Mouse (Mus musculus) left cerebral cortex, postnatal 36 days (tissue): ENCODE measurements at regions not wholly inside any gene's neighbourhood (a gene's known extent, or its start where the extent isn't known, plus 50 kb on each side); places are given as distances from the start of the nearest gene placed in this dataset.

Source experiments
- DNase-seq, 2 experiments: peaks; one replicate each; pipeline ENCODE4 v3.0.0; 2021 to 2022; ENCODE audit warnings: low spot score in 2 of 2, mixed read lengths in 1 of 2
- intact Hi-C: fragments of 180-260 bp; cut with DNase I; formaldehyde crosslinking; loops from one replicate; pipeline ENCODE4 v1.15.1; 2025

DNA sequence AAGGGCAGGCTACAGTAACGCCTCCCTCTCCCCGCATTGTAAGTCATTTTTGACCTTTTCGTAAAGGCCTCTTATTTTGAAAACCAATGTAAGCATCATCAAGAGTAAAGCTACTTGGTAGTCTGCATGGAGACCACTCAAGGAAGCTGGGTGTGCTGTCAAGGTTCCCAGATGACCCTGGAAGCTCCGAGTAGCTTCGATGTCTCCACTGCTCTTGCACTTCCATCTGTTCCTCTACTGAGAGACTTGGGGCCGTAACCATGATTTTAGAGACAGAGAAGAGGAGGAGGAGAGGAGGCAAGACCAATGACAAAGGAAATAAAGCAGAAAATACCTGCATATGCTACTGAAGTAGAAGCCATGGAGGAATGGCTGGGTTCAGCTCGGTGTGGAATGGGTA, 256.0 kb downstream of the Gm11361 start:
- no peak for DNase-seq
- intact Hi-C loops = no loop called here

- DNase-seq = no peak
- intact Hi-C loops = no loop called here
Measured at GRCm38 (mm10) chr13:28512573-28513334, 255.4 kb downstream of the Gm11361 start.

- DNase-seq = no peak
- intact Hi-C loops = no loop called here
Measured at GRCm38 (mm10) chr13:28508184-28508583, 250.9 kb downstream of the Gm11361 start.

DNA sequence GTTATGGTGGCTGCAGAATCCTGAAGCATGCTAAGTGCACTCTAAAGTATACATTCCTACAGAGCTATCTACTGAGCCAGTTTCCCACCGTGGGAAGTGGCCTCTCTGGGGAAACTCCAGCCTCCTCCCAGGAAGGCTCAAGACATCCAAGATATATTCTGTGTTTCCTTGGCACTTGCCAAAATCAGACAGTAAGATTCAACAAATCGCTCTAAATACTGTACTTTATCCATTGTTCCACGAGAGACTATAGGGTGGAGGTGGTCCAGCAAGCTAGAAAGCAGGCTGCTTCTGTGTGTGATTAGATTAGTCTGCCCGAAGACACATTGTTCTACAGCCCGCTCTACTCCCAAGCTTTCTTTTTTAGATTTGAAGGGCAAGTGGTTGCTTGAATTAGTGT, 250.5 kb downstream of the Gm11361 start:
- no peak for DNase-seq
- intact Hi-C loops = no loop called here

DNA sequence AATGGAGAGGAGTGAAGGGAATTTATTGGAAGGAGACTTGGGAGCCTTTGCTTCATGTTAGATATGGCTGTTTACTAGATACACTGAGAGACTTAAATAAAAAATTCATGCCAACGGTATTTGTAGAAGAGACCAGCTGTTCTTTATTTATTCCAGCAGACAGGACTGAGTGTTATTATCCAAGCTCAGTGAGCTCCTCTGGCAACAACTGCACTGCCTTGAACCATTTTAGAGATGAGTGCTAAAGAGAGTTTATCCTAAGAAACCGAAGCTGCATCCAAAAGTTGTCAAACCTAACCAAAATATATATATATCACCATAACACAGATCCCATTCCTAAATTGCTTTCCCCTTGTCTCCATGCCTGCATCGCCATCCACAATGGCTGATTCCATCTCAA, 247.0 kb downstream of the Gm11361 start:
- DNase-seq = no peak
- intact Hi-C loops = no loop called here

DNA sequence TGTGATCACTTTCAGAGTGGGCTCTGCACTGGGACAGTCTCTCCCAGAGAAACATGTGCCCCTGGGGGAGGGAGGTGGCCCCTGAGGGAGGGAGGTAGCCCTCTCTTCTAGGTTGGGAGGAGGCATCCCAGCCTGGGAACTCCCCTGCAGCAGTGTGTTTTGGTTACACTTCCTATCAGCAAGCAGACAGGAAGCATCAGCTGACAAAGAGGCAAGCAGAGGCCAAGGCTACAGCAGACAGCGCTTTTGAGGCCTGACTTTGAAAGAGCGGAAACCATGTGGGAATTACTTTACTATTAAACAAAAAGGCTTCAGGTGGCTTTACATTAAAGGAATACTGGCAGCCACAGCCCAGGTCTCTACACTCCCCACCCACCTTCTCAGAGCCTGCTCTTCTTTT, 244.8 kb downstream of the Gm11361 start:
- DNase-seq = no peak
- intact Hi-C loops = no loop called here

GRCm38 (mm10) chr13:28500697-28501096, 243.4 kb downstream of the Gm11361 start:
- DNase-seq = no peak
- intact Hi-C loops = no loop called here

GRCm38 (mm10) chr13:28497483-28497882, 240.2 kb downstream of the Gm11361 start:
- intact Hi-C loops = no loop called here

DNA sequence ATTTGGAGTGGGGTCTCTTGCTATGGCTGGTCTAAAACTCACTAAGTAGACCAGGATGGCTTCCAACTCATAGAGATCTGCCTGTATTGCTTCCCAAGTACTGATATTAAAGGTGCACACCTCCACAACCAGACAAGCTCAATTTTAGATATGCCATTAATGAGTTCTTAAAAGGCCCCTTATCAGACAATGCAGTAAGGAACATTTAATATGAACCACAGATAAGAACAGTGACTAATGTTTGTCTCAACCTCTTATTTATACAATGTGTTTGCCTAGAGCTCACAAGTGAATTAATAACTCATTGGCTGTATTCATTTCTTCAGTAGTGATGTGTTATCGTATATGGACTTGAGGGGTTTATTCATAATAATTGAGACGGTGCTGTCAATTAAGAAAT, 234.7 kb downstream of the Gm11361 start:
- no peak for DNase-seq
- intact Hi-C loops = no loop called here

More at GRCm38 (mm10) chr13:28497483-28497882, 240.2 kb downstream of the Gm11361 start:
- DNase-seq = no peak

DNA sequence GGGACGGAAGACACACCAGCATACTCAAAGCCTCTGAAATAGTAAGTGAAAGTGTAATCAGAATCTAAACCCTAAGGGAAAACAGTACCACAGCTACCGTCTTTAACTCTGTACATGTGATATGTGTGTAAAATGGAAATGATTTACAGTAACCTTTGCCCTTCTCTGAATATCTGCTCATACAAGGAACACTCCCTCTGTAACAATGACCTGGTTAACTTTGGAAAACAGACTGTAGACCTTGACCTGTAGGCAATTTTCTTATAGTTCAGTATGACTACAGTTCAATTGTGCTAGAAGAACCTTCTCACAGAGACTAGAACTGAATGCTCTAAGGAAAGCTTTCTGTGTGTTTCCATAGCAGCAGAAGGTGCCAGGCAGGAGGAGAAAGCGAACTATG, 226.4 kb downstream of the Gm11361 start:
- no peak for DNase-seq
- intact Hi-C loops = no loop called here

DNA sequence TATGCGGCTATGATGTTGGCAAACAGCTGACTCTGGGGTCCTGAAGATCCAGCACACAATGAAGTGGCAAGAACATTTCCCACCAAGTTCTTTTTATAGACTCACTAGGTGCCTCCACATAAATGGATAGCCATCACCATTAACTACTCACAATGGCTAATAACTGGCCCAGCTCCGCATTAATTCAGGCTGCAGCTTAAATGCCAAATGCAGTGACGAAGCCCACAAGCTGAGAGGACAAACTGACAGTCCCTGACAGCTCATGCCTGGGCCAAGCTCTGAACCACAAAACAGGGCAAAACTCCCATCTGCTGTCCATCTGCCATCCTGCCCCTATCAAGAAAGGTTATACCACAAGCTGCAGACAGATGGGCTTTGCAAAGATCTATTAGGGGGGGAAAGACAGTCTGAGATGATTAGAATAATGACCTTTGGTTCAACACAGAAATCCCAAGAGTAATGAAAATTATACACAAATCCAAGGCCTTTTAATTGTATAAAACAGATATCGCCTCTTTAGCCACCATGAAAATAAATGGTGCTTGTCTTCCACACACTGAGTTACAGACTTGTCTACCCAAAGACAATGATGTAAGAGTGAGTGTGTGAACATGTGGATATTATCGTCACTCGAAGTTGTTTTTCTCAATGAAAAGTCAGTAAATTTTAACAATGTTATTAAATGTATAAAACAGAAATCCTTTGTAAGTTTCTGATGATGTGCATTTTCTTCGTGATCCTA, 224.1 kb downstream of the Gm11361 start:
- intact Hi-C loops = no loop called here
- DNase-seq = no peak

DNA sequence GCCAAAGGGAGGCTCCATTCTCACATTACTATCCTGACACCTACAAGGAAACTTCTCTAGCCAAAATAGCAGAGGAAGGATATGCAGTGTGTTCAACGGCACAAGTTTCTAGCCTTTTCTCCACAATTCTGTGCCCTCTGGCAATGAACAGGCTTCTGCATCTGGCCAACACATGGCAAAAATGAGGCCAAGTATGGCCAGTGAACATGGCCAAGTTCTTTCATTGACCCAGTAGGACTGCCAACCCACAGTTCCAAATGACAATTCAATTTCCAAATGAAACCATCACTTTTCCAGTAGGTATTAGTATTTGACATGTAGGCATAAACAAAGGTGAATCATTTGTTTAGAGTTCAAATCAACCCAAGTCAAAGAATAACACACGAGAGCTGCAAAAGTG, 208.8 kb downstream of the Gm11361 start:
- intact Hi-C loops = no loop called here
- DNase-seq = no peak

DNA sequence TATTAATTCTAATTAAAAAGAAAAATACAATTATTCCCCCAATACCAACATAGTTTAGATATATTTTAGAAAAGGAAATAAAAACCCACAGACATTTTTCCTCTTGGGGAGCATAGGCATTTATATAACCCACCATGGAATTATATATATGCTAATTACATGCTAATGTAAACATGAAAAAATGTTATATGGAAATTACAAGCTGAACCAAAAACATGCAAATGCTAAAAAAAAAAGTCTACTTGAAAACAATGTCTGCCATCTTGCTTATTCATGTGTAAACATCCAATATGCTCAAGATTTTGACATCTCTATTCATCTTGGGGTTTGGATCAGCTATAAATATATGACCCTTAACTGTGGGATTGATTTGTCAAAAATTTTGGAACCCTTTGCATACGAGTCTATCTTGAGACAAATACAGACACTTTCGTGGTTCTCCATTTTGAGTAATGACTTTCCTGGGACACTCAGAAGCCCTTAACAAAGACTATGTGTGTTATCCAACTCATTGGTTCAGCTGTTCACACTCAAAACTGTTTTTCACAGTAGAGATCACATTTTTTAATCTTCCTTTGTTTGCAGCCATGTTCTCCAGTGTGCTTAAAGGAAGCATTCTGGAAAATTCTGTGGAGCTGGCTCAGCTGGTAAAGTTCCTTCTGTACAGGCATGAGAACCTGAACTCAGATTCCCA, 208.0 kb downstream of the Gm11361 start:
- intact Hi-C loops = no loop called here
- DNase-seq = no peak

DNA sequence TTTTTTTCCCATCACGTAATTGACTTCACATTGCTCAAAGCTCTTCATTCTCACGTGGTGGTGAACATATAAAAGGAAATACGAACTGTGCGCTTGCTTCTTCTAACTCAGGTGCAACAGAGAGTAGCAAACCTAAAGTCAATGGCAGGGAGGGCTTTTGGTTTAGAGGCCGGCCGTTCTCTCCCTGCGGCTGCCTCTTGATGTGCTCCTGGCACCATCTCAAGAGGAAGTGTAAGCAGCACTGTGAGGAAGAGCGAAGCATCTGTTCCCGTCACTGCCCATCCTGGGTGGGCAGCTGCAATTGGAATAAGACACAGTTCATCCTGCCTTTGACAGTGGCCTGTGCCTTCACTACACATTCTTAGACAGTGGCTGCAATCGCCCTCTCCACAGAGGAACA, 204.0 kb downstream of the Gm11361 start:
- no peak for DNase-seq
- intact Hi-C loops = no loop called here

DNA sequence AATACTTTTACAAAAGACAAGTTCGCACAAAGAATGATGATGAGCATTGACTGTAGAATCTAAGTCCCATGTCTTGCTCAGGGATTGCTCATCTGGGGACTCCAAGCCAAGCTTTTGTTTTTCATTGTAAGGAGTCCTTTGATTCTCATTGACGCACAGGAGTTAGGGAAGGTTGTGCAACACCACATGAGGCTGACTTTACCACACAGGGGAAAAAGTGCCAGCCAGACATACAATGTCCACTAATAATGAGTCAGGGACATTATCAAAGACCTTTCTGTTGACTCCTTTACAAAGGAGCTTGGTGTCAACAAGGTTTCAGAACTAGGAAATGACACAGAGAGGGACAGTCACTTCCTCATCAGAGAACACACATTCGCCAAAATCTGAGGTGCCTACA, 200.1 kb downstream of the Gm11361 start:
- DNase-seq = no peak
- intact Hi-C loops = no loop called here

- intact Hi-C loops = no loop called here
- no peak for DNase-seq
Measured at GRCm38 (mm10) chr13:28455878-28456277, 198.6 kb downstream of the Gm11361 start.

- intact Hi-C loops = no loop called here
- no peak for DNase-seq
Measured at GRCm38 (mm10) chr13:28455016-28455415, 197.7 kb downstream of the Gm11361 start.

- intact Hi-C loops = no loop called here
Measured at GRCm38 (mm10) chr13:28450699-28451445, 193.5 kb downstream of the Gm11361 start.

DNA sequence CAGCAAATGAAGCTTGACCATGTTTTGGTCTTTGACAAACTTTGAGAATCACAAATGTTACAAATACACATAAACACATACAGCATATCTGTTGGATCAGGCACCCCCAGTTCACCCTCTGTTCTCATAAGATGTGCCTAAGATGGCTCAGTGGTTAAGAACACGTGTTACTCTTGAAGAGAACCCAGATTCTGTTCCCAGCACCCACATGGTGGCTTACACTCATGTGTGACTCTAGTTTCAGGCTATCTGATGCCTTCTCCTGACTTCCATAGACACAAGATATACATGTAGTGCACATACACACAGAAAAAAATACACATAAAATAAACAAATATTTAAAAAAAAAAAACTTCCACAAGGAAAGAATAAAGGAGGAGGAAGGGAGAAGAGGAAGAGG, 191.7 kb downstream of the Gm11361 start:
- DNase-seq = no peak
- intact Hi-C loops = no loop called here

More at GRCm38 (mm10) chr13:28450699-28451445, 193.5 kb downstream of the Gm11361 start:
- DNase-seq = no peak

DNA sequence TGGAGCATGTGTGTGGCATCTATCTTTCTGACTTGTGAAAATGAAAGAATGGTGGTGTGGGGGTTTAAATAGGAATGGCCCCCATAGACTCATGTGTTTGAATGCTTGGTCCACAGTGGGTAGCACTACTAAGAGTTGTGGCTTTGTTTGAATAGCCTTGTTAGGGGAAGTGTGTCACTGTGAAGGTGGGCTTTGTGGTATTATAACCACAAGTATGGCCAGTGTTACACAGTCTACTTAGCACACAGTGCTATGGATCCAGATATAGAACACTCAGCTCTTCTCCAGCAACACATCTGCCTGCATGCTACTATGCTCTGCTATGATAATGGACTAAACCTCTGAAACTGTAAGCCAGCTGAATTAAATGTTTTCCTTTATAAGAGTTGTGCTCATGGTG, 184.9 kb downstream of the Gm11361 start:
- intact Hi-C loops = no loop called here
- DNase-seq = no peak
